Mouse (Mus musculus) thymus, postnatal 14 days (tissue): ENCODE results near the gene Polr3k.

ENCODE experiments used
- DNase-seq: peaks from one replicate; pipeline ENCODE4 v3.0.0; 2021

The Polr3k gene

GRCm38 (mm10) chr2:181863791-181864535, at the start of gene Polr3k:
Gene Polr3k (plus strand): TSS chr2:181864337.
- peak; percentile 92 for DNase-seq

DNA sequence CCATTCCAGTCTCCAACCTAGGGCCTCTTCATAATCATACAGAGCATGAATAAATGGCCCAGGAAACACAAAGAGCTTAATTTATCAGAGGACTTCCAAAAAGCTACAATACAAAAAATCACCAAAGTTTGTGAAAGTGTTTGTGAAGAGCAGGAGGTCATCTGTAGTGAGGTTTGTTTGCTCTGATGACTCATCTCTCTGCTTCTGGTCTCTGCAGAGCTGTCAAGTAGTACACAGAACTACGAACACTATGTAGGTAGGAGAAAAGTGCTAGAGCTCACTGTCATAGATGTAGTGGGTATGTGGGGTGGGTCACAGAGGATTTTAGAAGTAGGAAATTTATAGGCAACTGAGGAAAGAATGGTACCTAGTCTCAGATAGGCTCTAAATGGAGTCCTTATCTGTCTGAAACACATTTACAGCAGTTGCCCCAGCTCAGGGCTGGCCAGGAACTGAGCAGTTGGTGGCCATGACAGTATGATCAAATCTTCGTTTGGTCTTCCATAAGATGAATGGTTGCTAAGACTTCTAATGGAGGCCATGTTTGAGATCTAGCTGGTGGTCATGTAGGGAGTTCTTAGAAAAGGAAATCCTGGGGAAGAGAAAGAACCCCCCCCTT, 35.0 kb upstream of the Polr3k start:
- no peak for DNase-seq

DNA sequence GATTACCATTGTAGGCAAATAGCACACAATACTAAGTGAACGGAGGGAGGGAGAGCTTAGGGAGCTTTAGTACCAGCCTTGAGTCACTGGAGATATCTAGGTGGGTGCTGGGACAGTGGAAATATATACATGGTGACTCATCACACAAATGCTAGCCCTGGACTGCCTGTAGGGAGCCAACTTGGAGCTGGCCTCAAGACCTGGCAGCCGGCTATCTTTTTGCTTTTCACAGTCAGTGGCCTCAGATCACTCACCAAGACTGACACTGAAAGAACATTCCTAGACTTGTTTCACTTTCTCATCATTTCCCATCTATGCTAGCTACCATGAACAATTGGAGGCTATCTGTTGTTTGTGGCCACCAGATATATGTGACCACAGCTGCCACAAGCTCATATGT, 31.4 kb upstream of the Polr3k start:
- no peak for DNase-seq

- peak; percentile 93 for DNase-seq
Observed at GRCm38 (mm10) chr2:181837372-181838292, 26.5 kb upstream of the Polr3k start, which contains the start of gene Pcmtd2. Gene Pcmtd2 (plus strand): TSS chr2:181837854.

DNA sequence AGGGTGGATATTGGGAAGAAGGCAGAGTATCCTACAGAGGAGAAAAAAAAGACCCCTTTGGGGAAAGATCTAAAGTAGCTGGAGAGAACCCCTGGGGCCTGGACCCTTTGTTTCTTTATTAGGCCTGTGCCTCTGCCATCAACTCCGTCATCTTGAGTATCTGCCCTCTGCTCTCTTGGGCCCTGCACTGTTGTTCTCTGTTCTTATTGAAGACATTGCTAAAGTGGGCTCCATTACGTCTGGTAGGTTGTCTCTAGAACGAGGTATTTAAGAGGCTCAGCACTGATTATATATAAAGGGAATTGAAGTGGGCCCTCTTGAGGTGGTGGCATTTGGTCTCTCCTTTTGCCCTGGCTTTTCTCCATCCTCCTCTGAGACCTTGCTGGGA, 25.9 kb upstream of the Polr3k start:
- peak; percentile 12 for DNase-seq

DNA sequence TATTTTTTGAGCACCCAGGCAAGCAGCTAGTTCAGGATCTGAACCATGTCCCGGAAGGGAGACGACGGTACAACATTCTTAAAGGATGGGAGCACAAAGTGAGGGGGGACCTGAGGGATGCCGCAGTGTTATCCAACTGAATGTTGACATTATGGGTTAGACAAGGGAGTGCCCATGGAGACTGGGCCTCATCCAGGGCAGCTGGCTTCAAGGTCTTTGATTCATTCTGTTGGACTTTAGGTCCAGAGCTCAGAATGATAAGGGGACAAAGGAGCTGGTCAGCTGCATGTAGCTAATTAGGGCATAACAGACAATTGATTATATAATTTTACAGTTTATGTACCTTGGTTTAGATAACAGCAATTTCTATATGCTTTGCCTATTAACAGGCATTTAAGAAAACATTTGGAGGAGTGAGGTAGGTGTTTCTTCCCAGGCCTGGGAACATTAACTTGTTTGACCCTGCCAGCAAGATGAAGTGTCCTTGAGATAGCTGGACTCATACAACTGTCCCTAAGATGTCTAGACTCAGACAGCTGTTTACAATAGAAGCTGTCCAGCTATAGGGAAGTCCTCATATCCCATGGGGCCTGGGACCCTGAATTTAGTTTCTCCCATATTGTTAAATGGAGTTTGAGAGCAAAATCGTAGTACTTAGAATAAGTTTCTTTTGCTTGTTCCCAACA, 18.3 kb upstream of the Polr3k start:
- DNase-seq: no peak

- peak; percentile 13 for DNase-seq
Observed at GRCm38 (mm10) chr2:181864536-181864860, 361 bp downstream of the Polr3k start.

- DNase-seq: peak; percentile 69
Observed at GRCm38 (mm10) chr2:181866931-181867330, 2.8 kb downstream of the Polr3k start.

DNA sequence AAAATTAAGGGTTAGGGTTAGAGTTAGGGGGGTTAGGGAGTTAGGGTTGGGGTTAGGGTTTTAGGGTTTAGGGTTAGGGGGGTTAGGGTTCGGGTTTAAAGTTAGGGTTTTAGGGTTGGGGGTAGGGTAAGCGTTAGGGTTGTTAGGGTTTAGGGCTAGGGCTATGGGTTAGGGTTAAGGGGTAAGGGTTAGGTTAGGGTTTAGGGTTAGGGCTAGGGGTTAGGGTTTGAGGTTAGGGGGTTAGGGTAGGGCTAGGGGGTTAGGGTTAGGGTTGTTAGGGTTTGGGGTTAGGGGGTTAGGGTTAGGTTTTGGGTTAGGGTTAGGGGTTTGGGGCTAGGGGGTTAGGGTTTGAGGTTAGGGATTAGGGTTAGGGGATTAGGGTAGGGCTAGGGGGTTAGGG, 6.9 kb downstream of the Polr3k start:
- no peak for DNase-seq

GRCm38 (mm10) chr2:181878903-181879302, 14.8 kb downstream of the Polr3k start:
- DNase-seq: no peak

DNA sequence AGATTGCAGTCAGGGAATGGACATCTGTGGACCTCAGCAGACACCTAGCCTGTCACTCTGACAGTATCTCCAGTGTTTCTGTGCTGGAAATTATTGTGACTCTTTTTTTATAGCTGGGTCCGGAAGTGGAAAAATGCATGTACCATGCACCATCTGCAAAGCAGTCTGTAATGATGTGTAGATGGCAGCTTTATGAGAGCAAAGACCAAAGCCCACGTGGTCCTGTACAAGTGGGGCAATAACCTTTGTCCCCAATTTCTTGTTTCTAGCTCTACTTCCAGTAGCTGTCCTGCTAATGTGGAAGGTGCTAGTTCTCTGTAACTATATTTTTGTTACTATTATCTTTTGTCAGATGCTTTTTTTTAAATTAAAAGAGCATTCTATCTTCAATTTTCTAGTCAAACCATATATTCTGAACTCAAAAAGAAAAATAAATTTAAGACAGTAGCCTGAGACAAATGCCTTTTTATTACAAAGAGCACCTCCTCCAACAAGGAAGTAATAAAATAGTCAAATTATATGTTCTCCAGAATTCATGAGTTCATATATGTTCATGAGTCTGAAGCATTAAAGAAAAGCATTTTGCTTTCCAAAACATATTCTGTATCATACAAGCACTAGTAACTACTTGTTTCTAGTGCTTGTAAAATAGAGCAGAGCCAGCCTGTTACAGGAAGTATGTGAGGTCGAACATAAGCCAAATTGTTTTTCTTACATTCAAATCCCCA, 19.0 kb downstream of the Polr3k start:
- DNase-seq: no peak

GRCm38 (mm10) chr2:181917861-181918260, 53.7 kb downstream of the Polr3k start:
- DNase-seq: no peak

- DNase-seq: peak; percentile 35
Observed at GRCm38 (mm10) chr2:181918501-181918900, 54.4 kb downstream of the Polr3k start.
